Mouse (Mus musculus): ENCODE data around the gene Ino80e. TPM values are rescaled to one million over a fixed set of nuclear protein-coding genes. Genes with fewer than 3 reads are reported as not detected.

Gene Ino80e
- total RNA-seq, 2 experiments from 2014 or later: 8.7 to 12.9 TPM

DNA sequence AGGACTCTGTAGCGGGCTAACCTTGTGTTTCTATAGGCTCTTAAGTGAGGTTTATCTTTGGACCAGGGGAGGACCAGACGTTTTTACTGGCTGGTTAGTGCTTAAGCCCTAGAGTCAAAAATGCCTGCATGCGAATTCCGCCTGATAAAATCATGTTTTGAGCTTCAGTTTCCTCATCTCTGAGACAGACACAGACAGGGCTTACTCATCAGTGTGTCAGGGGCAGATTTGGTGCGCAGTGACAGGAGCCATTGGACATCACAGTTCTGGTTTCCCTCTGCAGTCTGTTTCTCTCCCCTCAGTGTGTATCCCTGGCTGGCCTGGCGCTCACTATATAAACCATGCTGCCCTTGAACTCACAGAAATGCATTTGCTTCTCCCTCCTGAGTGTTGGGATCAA is 59.0 kb downstream of the Ino80e start:
- peak overlapping the region; percentile 44 for H3K4me3 ChIP-seq
- TF ChIP-seq CTCF (IDR thresholded peaks at IDR 0.05): no peak
- peak overlapping the region; percentile 99 for H3K27ac ChIP-seq
- DNase-seq: no peak
- intact Hi-C loops (cut with DNase I): loop anchor here (5.0 kb wide), 1 partner anchor 409 kb away; no protein-coding TSS in a partner anchor

DNA sequence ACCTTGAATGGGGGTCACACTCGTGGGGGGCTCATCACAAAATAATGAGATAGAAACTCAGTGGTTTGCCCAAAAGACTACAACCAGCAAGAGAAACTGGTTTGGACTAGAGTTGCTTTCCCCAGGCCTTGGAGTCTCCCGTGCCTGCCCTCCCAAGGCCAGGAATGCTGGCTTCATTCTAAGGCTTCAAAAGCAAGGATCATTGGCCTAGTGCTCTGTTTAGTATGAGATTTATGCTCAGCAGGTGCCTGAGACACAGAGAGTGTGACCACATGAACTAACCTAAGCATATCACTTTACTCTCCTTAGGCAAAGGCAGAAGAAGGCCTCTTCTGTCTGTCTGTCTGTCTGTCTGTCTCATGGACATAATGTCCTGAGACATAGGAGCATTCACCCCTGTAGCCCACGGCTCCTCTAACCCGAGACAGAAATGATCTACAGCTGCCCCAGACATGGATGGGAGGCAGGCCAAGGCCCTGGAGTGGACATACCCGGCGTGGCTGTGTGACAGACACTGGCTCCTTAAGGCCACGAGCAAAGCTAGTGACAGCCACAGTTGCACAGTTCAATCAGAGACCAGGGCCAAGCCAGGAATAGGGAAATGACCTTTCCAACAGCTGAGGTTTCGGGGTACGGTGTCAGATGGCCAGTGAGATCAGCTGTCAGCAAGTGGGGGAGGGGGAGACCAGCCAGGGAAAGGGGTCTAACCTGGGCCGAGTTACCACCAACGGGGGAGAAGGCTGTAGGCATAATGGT is 59.9 kb downstream of the Ino80e start:
- H3K27ac ChIP-seq: peak overlapping the region; percentile 99
- H3K4me3 ChIP-seq: peak overlapping the region; percentile 93
- TF ChIP-seq CTCF (IDR thresholded peaks at IDR 0.05): no peak
- intact Hi-C loops (cut with DNase I): loop anchor here (5.0 kb wide), 1 partner anchor 410 kb away; no protein-coding TSS in a partner anchor
- DNase-seq: peak; percentile 91

DNA sequence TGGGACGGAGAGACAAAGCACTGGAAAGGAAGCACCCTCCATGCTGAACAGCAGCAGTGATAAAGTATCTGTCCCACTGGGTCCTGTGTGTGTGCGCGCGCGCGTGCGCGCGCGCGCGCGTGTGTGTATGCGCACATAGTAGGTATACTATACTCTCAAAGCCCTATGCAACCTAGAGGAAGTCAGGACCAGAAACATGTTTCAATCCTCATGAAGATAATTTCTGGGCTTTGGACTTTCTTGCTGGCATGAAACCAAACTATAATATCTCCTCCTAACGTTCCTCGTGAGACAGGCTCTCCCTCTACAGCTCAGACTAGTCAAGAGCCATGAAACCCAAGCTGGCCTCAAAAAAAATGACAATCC is 61.1 kb downstream of the Ino80e start:
- H3K4me3 ChIP-seq: peak overlapping the region; percentile 93
- intact Hi-C loops (cut with DNase I): loop anchor here (5.0 kb wide), 1 partner anchor 411 kb away; no protein-coding TSS in a partner anchor
- TF ChIP-seq CTCF (IDR thresholded peaks at IDR 0.05): no peak
- no peak for DNase-seq
- peak overlapping the region; percentile 99 for H3K27ac ChIP-seq

Other genes with a start within 250 kb of the Ino80e start
- 10 to 100 TPM in 1 of 2 experiments, 1 to 10 TPM in 1; 8.8 to 10.9 TPM for gene Nupr1, start 231.5 kb downstream of the Ino80e start, total RNA-seq (2021)
- gene Sgf29, start 213.1 kb downstream of the Ino80e start, total RNA-seq (2021): 10 to 100 TPM; 30.0 to 34.1 TPM
- gene Sult1a1, start 185.9 kb downstream of the Ino80e start, total RNA-seq (2021): 10 to 100 TPM; 16.6 to 16.8 TPM
- 10 to 100 TPM; 35.1 to 36.9 TPM for gene Bola2, start 167.0 kb downstream of the Ino80e start, total RNA-seq (2021)
- 1 to 10 TPM; 2.7 to 3.3 TPM for gene Slx1b, start 166.6 kb downstream of the Ino80e start, total RNA-seq (2021)
- gene Coro1a, start 154.6 kb downstream of the Ino80e start, total RNA-seq (2021): 1 to 10 TPM; 2.3 to 2.4 TPM
- 10 to 100 TPM; 22.3 to 22.4 TPM for gene Mapk3, start 102.8 kb downstream of the Ino80e start, total RNA-seq (2021)
- 1 to 10 TPM in 1 of 2 experiments, under 1 TPM in 1; 0.67 to 1.3 TPM for gene Gdpd3, start 96.0 kb downstream of the Ino80e start, total RNA-seq (2021)
- gene Ypel3, start 85.4 kb downstream of the Ino80e start, total RNA-seq (2021): 10 to 100 TPM; 74.6 to 93.1 TPM
- gene Tbx6, start 80.9 kb downstream of the Ino80e start, total RNA-seq (2021): under 1 TPM; 0.42 to 0.48 TPM
- gene Ppp4c, start 69.9 kb downstream of the Ino80e start, total RNA-seq (2021): 10 to 100 TPM; 22.8 to 25.7 TPM
- 10 to 100 TPM; 61.1 to 64.6 TPM for gene Fam57b, start 64.7 kb downstream of the Ino80e start, total RNA-seq (2021)
- not detected for gene 4930451I11Rik, start 30.7 kb downstream of the Ino80e start, total RNA-seq (2021)
- gene Doc2a, start 15.0 kb downstream of the Ino80e start, total RNA-seq (2021): not detected
- gene Hirip3, start 405 bp downstream of the Ino80e start, total RNA-seq (2021): 1 to 10 TPM; 5.3 to 6.3 TPM
- 10 to 100 TPM; 22.3 to 23.5 TPM for gene Taok2, start 22.3 kb upstream of the Ino80e start, total RNA-seq (2021)
- gene Tmem219, start 60.5 kb upstream of the Ino80e start, total RNA-seq (2021): 10 to 100 TPM; 10.9 to 11.3 TPM
- gene Kctd13, start 66.5 kb upstream of the Ino80e start, total RNA-seq (2021): 1 to 10 TPM; 2.5 to 2.9 TPM
- not detected for gene Asphd1, start 87.2 kb upstream of the Ino80e start, total RNA-seq (2021)
- 1 to 10 TPM; 1.1 to 1.4 TPM for gene Sez6l2, start 88.2 kb upstream of the Ino80e start, total RNA-seq (2021)
- gene Cdipt, start 113.5 kb upstream of the Ino80e start, total RNA-seq (2021): 10 to 100 TPM; 29.3 to 41.0 TPM
- under 1 TPM in 1 of 2 experiments, not detected in 1; 0.47 TPM for gene Cdiptos, start 113.7 kb upstream of the Ino80e start, total RNA-seq (2021)
- gene Mvp, start 152.2 kb upstream of the Ino80e start, total RNA-seq (2021): 10 to 100 TPM; 26.5 to 30.2 TPM
- not detected for gene Pagr1b, start 154.1 kb upstream of the Ino80e start, total RNA-seq (2021)
- gene Pagr1a, start 155.0 kb upstream of the Ino80e start, total RNA-seq (2021): 1 to 10 TPM in 1 of 2 experiments, not detected in 1; 2.4 TPM
- 10 to 100 TPM; 19.4 to 21.7 TPM for gene Gm42742, start 158.7 kb upstream of the Ino80e start, total RNA-seq (2021)
- under 1 TPM; 0.14 to 0.61 TPM for gene Prrt2, start 158.8 kb upstream of the Ino80e start, total RNA-seq (2021)
- 10 to 100 TPM; 74.5 to 79.0 TPM for gene Maz, start 164.7 kb upstream of the Ino80e start, total RNA-seq (2021)
- gene Kif22, start 180.1 kb upstream of the Ino80e start, total RNA-seq (2021): under 1 TPM; 0.66 to 0.84 TPM
- gene Zg16, start 225.0 kb upstream of the Ino80e start, total RNA-seq (2021): not detected
- under 1 TPM; 0.51 to 0.92 TPM for gene AI467606, start 229.0 kb upstream of the Ino80e start, total RNA-seq (2021)

All from gastrocnemius, adult 2 months (tissue).